Mouse (Mus musculus) cerebellum, postnatal 25 days (tissue): ENCODE measurements around the gene Glis1.

Experiments used
- DNase-seq, 2 experiments: peaks; one replicate each; pipeline ENCODE4 v3.0.0; 2021; ENCODE audit warnings: mixed read lengths in 2 of 2

Gene Glis1

DNA sequence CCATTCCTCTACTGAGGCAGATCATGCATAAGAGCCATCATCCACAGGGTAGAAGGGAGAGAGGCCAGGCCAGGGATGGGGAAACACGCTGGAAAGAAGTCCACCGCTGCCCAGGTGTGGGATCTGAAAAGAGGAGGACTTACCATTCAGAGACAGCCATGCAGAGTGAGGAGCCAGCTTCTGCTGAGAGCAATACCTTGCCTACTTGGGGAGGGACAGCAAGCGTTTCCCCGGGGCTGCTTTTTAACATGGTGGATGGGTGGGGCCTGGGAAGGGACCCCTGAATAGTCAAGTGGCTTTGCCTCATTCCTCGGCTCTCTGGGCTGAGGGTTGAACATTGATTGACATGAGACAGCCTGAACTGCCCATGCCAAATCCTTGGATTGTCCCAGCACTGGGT lies 85.7 kb downstream of the Glis1 start:
- DNase-seq, result peak in 1 of 2 experiments; percentile 1

DNA sequence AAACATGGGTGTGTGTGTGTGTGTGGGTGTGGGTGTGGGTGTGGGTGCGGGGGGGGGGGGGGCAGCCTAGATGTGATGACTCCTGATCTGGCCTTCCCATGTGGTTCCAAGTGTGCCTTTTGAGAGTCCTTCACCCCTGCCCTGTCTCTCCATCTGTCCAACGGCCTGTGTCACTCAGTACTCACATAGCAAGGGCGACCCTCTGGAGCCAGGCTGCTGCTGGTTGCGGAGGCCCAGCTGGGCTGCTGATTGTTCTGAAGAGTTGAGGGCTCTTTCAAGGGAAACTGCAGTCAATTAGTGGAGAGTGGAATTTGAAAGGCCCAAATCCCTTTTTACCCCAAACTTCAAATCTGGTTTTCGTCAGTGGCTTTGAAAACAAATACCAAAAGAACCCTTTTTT lies 86.4 kb downstream of the Glis1 start:
- DNase-seq, result no peak

DNA sequence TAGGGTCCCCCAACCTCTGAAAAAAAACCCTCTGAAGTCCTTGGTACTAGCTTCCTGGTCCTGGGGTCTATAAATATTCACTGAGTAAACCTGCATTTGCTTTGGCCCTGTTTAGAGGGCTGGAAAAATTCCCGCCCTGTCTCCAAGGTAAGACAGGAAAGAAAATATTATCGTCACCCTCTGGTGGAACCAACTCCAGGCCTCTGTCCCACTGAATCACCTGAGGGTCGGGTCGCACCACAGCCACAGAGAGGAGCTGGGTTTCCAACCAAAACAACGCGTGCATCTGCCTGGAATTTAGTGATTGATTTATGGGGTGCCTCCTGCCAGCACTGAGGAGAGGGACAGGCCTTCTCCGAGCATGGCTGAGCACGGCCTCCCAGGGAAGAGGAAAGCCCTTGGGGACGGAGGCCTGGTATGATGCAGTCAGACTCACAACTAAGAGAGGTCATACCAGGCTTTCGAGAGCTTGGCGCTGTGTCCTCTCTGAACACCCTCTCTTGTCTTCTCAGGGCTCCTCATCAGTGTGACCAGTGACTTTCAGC lies 89.3 kb downstream of the Glis1 start:
- peak in 1 of 2 experiments; percentile 1 for DNase-seq

- DNase-seq, result peak; percentile 41 to 67
These were observed 100.7 kb downstream of the Glis1 start for GRCm38 (mm10) chr4:107535126-107535525.

DNA sequence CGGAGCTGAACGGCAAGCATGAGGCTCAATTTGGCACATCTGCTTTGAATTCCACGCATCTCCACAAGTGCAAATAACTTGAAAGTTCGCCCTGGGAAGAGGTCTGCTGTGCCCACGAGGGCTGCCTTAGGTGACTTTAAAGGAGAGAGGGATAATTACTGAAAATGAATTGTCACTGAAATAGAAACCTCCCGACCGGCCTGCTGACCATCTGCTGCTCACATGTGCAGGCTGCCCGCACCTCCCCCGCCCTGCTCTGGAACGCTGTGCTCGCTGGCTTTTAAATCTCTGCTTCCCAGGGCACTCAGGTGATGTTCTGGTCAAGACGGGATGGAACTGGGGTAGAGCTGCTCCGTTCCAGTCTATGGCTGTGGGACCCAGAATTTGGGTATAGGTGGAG lies 103.7 kb downstream of the Glis1 start:
- DNase-seq, result peak; percentile 74 to 82

GRCm38 (mm10) chr4:107538561-107538960 lies 104.2 kb downstream of the Glis1 start:
- DNase-seq, result no peak

DNA sequence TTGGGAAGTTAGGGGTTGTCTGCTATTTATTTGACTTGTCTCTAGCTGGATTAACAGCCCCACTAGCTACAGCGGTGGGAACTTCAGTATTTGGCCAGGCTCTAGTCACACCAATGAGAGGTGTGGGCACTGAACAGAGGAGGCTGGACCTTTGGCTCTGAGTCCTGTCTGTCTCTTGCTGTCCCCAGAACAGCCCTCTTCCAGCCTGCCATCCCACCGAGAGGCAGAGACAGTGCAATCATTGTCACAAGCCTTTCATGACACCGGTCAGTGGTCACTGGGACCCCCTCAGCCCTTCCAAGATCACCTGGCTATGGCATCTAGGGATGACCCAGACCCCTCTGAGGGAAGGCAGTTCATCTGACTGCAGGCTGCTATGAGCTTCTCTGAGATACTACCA lies 104.6 kb downstream of the Glis1 start:
- no peak for DNase-seq

GRCm38 (mm10) chr4:107541821-107542220 lies 107.4 kb downstream of the Glis1 start:
- no peak for DNase-seq

DNA sequence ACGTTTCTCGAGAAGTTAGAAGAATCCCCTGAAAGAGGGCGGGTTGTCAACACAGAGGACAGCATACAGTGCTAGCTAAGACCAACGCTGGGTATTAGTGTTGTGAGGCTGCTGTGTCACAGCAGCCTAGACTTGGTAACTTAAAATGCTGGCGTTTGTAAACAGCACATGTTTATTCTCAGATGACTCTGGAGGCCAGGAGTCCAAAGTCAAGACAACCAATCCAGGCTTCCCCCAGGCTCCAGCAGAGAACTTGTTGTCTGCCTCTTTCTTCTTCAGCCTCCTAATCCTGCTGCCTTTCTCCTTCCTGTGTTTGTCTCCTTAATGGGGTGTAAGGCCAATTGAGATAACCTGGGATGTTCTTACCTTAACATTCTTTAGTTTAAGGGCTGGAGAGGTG lies 110.5 kb downstream of the Glis1 start:
- DNase-seq, result no peak

DNA sequence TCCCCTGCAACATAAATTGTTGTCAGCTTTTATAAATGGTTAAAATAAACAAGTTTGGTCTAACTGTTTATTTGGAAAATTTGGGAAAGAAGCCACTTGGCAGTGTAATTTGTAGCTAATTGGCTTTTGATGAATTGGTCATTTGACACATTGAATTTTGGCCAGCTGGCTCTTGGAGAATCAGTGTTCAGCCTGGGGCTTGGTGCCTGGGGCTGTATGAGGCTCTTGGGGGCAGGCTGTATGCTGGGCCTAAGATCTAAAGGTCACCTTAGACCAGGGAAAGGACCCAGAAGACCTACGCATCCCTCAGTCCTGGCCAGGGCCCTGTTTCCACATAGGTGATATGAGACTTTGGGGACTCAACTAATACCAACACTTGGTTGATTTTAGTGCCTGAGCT lies 111.3 kb downstream of the Glis1 start:
- DNase-seq, result peak in 1 of 2 experiments; percentile 1

GRCm38 (mm10) chr4:107546525-107546924 lies 112.1 kb downstream of the Glis1 start:
- DNase-seq, result peak in 1 of 2 experiments; percentile 8

DNA sequence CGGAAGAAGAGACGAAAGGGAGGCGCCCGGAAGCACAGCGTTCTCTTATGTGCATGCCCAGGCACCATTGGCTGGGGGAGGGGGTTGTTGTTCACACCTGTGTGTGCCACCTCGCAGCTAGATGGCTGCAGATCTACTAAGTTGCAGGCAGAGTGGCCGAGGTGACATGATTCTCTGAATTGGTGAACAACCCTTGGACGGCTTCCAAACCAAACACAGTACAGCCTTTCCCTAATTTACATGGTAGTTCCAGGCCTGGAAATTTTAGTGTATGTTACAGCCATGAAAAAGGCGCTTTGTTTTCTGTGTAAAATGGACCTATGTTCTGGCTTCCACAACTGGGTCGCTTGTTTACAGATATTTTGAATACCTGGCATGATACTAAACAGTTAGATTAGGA lies 115.7 kb downstream of the Glis1 start:
- DNase-seq, result no peak

DNA sequence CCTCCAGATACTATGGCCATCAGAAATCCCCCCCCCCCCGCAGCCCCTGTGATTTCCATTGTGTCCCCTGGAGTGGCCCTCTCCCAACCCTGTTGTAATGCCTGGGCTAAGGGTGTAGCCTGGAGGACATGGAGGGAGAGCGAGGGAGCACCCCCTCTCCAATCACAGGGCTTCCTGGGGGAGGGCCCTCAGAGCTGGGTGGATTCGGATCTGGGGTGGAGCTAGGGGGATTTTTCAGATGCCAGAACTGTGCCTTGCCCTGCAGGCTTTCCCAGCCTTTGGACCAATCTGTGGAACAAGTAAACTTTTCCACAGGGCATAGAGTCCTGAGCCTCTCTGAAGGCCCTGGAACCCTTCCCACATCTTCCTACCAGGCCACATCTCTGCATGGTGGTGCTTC lies 116.2 kb downstream of the Glis1 start:
- peak in 1 of 2 experiments; percentile 0 for DNase-seq

- DNase-seq, result no peak
These were observed 118.3 kb downstream of the Glis1 start for GRCm38 (mm10) chr4:107552696-107553095.

DNA sequence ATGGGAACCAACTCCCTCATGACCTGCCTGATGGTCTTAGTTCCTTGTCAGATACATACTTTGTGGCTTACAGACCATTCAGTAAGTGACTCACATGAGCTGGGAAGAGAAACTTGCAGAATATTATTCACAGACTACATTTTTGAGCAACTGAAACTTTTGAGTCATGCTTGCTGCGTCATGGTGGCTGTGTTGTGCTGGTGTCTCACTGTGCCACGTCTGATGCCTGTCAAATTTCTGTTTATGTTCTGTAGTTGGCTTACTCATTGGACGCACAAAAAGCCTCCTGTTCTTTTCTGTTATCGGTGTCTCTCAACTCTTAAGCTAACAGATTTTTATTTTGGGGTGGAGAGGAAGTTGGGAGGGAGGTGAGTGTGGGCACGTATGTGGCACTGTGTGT lies 119.4 kb downstream of the Glis1 start:
- DNase-seq, result no peak

DNA sequence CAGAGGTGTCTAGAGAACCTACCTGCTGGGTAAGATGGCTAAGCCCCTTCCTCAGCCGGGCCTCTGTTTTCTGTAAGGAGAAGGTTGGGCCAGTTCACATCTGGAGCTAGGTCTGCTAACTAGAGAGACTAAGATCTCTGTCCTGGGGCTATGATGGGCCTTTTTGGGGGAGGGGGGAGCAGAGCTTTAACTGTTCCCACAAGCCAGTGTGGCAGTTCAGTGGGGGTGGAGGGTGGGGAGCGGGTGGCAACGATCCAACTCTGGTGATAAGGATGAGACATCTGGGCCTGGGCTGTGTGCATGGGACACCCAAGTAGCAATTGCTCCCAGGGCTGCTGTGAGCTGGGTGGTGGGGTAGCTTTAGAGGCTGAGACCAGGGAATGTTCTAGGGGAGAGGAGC lies 124.4 kb downstream of the Glis1 start:
- no peak for DNase-seq

GRCm38 (mm10) chr4:107561056-107561455 lies 126.7 kb downstream of the Glis1 start:
- no peak for DNase-seq

GRCm38 (mm10) chr4:107568159-107568558 lies 133.8 kb downstream of the Glis1 start:
- no peak for DNase-seq

DNA sequence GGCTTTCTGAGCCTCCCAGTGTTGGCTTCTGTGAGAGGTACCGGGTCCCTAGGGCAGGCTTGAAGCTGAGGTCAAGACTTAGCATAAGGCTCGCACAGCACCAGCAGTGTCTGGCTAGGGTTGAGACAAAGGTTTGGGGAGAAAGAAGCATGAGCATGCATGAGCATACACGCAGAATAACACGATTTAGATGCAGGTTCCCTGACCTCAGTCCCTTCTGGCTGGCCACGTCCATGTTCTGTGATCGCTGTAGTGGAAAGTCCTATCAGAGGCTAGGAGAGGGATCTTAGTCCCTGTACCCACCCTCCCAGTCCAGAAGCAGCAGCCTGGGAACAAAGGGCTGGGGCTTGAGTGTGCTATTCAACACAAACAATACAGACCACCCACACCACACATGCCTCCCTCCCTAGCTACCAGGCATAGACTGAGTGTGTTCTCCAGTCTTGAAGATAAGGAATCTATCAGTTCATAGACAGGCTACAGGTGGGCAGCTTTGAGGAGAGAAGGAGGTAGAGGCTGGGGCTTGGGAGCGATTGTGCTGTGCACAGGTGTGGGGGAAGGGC lies 134.6 kb downstream of the Glis1 start:
- DNase-seq, result no peak

- DNase-seq, result no peak
These were observed 136.1 kb downstream of the Glis1 start for GRCm38 (mm10) chr4:107570329-107571014.

- DNase-seq, result no peak
These were observed 141.4 kb downstream of the Glis1 start for GRCm38 (mm10) chr4:107575781-107576180.

- DNase-seq, result peak in 1 of 2 experiments; percentile 32
These were observed 142.4 kb downstream of the Glis1 start for GRCm38 (mm10) chr4:107576742-107577141.

DNA sequence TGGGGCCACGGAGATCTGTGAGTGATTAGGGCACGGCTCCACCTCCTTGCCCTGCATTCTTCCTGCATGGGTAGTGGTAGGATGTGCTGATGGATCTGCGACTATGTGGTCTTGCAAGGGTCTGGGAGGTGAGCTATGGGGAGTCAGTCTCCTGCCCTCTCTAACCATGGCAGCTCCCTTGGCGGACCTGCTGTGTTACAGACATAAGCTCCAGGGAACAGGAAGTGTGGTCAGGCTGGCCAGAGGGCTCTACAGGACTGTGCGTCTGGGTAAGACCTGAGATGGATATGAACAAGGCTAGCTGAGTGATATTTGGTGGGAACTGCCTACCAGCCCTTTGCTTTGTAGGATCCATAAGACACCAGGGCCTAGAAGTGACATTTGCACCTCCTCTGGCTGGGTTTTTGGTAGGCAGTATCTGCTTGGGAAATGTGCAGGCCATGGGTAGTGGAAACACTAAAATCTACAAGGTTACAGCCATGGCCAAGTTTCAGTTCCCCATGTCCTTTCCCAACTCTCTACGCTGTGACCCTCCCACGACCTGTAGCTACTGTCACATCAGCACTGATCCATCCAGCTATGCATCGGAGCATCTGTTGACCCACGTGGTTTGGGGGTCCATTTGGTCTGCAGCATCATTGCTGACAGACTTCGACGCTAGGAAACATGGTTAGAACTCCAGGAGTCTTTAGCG lies 142.9 kb downstream of the Glis1 start:
- DNase-seq, result no peak

- DNase-seq, result no peak
These were observed 146.5 kb downstream of the Glis1 start for GRCm38 (mm10) chr4:107580883-107581282.
